Mouse (Mus musculus): ENCODE data around the gene Hist1h1c. TPM values are rescaled to one million over a fixed set of nuclear protein-coding genes. Genes with fewer than 3 reads are reported as not detected.

Gene Hist1h1c
- polyA plus RNA-seq (2015; fragmentation: Nextera tagmentation; extraction: Ambion mirVana): 36.4 TPM in 2 replicates

DNA sequence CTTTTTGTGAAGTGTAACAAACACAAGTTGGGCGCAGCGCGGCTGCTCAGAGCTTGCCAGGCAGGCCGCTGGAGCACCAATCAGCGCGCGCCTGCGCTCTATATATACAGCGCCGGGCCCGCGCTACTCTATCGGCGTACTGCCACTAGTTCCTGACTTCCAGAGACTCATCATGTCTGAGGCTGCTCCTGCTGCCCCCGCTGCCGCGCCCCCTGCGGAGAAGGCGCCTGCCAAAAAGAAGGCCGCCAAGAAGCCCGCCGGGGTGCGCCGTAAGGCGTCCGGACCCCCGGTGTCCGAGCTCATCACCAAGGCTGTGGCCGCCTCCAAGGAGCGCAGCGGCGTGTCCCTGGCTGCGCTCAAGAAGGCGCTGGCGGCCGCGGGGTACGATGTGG is at the start of gene Hist1h1c:
TSS of gene Hist1h1c (plus strand) at position 132 of the 392 bp plus-strand sequence.
- H3K4me3 ChIP-seq (replicated peaks): peak within 1 kb of the TSS; percentile 61
- WGBS: 0% methylated on average over 38 of the region's 38 CpGs
- H3K36me3 ChIP-seq: no peaks in the 10 kb centered on the region
- no peaks in the 10 kb centered on the region for H3K27me3 ChIP-seq
- peaks cover 13% of the 10 kb centered on the region; the same call in 1 of the 2 replicates for H3K4me1 ChIP-seq
- ATAC-seq (ENCODE audit: insufficient number of reproducible peaks, low FRiP score, low TSS enrichment, low read depth): peak; percentile 94
- H3K9ac ChIP-seq: peak within 1 kb of the TSS; percentile 56
- H3K27ac ChIP-seq (replicated peaks): peak within 1 kb of the TSS; percentile 98
- H3K9me3 ChIP-seq (replicated peaks): no peaks in the 10 kb centered on the region
- peak within 1 kb of the TSS; percentile 96 for H3K4me2 ChIP-seq (replicated peaks)

DNA sequence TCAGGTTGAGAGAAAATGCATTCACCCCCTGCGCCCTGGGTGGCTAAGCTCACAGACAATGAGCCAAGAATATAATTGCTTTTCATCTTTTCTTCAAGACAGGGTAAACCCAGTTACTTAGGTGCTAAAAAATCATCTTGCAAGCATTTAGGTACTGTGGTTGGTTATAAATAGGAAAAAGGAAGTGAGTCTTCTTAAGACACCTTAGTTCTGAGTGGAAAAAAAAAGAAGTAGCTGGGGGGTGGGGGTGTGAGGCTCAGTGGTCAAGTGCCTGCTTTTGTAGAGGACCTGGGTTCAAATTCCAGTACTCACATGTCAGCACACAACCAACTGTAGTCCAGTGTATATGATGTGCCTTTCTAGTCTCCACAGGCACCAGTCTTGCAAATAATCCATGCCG is 49.7 kb upstream of the Hist1h1c start:
- no peak overlapping the region for H3K4me2 ChIP-seq (replicated peaks)

DNA sequence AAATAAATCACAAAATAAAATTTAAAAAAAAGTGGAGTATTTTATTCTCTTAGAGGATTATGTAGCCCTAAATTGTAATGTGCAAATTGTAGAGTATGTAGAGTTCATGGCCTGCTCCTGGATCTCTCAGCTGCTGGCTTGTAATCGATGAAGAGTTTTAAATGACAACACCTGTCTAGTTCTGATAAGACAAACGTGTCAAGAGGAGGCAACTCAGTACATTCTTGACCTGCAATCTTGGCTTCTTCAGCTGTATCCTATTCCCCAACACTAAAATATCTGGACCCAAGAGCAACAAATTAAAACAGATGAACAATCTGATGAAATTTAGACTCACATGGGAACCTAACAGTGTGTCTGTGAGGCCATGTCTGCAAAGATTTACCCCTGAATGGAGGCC is 49.1 kb upstream of the Hist1h1c start:
- H3K9ac ChIP-seq: no peak overlapping the region
- no peak overlapping the region for H3K4me2 ChIP-seq (replicated peaks)
- no peak overlapping the region for H3K4me3 ChIP-seq (replicated peaks)
- no peak overlapping the region for H3K27ac ChIP-seq (replicated peaks)
- H3K4me1 ChIP-seq: peaks cover 5% of the 10 kb centered on the region; the same call in 1 of the 2 replicates
- no peaks in the 10 kb centered on the region for H3K36me3 ChIP-seq
- no peaks in the 10 kb centered on the region for H3K27me3 ChIP-seq
- no peaks in the 10 kb centered on the region for H3K9me3 ChIP-seq (replicated peaks)
- no peak for ATAC-seq (ENCODE audit: insufficient number of reproducible peaks, low FRiP score, low TSS enrichment, low read depth)
- WGBS: 75% methylated on average over 2 of the region's 2 CpGs

More for the DNA sequence above, 49.7 kb upstream of the Hist1h1c start:
- 94% methylated on average over 2 of the region's 2 CpGs for WGBS
- Histone ChIP-seq H3K4me1 (peaks cover 5% of the 10 kb centered on the region; the same call in 1 of the 2 replicates), H3K4me3 (replicated peaks) (no peak overlapping the region), H3K36me3 (no peaks in the 10 kb centered on the region), H3K9ac (no peak overlapping the region), H3K27me3 (no peaks in the 10 kb centered on the region), H3K27ac (replicated peaks) (no peak overlapping the region), H3K9me3 (replicated peaks) (no peaks in the 10 kb centered on the region)
- ATAC-seq (ENCODE audit: insufficient number of reproducible peaks, low FRiP score, low TSS enrichment, low read depth): no peak

DNA sequence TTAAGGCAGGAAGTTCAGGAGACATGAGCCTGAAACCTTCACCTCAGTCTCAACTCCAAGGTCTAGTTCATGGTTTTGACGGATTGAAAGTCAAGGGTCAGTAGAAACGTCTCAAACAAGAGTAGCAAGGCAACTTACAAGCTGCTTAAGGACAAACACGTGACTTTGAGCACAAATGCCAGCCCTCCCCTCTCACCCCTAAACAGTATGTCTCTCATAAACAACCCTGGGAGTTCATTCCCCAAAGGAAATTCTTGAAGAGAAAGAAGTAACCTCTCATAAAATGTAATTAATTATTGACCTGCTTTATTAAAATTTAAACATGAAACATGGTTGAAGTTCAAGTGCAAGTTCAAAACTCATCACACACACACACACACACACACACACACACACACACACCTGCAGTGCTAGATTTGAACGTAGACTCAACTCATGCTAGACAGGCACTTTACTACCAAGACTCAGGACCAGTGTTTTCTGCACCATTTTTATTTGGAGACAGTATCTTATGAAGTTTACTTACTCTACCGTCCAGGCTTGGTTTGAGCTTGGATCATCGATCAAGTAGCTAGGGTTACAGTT is 44.7 kb upstream of the Hist1h1c start:
- no peak overlapping the region for H3K4me2 ChIP-seq (replicated peaks)
- no peaks in the 10 kb centered on the region for H3K9me3 ChIP-seq (replicated peaks)
- H3K9ac ChIP-seq: no peak overlapping the region
- ATAC-seq (ENCODE audit: insufficient number of reproducible peaks, low FRiP score, low TSS enrichment, low read depth): no peak
- H3K4me1 ChIP-seq: peaks cover 13% of the 10 kb centered on the region; the same call in 1 of the 2 replicates
- 81% methylated on average over 6 of the region's 6 CpGs for WGBS
- no peak overlapping the region for H3K4me3 ChIP-seq (replicated peaks)
- no peaks in the 10 kb centered on the region for H3K36me3 ChIP-seq
- H3K27ac ChIP-seq (replicated peaks): no peak overlapping the region
- no peaks in the 10 kb centered on the region for H3K27me3 ChIP-seq

DNA sequence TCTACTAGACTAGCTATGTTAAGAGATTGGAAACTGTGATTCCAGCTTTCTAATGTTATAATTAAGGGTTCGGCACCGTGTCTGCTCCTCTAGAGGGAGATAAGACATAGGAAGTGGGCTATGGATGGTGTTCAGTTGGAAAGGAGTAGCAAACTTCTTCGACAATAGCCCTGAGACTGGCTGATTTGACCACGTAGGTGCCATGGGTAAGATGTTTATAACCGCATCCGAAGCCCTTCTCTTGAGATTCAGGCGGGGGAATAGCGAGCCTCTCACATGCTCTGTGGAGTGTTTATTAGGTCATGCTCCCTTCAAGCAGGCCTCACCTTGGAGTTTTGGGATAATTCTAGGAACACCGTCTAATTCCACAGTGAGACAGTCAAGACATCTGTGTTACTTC is 43.7 kb upstream of the Hist1h1c start:
- Histone ChIP-seq H3K9ac (no peak overlapping the region), H3K4me2 (replicated peaks) (no peak overlapping the region), H3K36me3 (no peaks in the 10 kb centered on the region), H3K4me1 (peaks cover 14% of the 10 kb centered on the region; the same call in 1 of the 2 replicates), H3K27me3 (no peaks in the 10 kb centered on the region), H3K4me3 (replicated peaks) (no peak overlapping the region), H3K9me3 (replicated peaks) (no peaks in the 10 kb centered on the region), H3K27ac (replicated peaks) (no peak overlapping the region)
- ATAC-seq (ENCODE audit: insufficient number of reproducible peaks, low FRiP score, low TSS enrichment, low read depth): no peak
- WGBS: 93% methylated on average over 9 of the region's 9 CpGs

DNA sequence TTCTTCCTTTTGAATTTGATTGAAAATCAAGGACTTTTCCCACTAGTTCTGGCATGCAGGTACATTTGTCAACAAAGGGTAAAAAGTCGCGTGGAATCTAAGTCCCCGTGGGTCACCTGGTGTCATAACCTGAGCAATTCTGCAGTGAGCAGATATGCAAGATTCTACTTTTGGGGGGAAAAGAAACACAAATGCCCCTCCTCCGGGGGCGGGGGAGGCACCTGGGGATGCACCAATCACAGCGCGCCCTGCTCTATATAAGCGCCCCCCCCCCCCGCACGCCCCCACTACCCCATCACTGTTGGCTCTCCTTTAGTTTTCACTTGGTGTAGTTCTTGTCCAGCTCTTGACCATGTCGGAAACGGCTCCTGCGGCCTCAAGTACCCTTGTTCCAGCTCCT is 43.1 kb upstream of the Hist1h1c start, which contains the start of gene Hist1h1t:
TSS of gene Hist1h1t (plus strand) at position 301 of the 400 bp plus-strand sequence.
- Histone ChIP-seq H3K9me3 (replicated peaks) (no peaks in the 10 kb centered on the region), H3K4me2 (replicated peaks) (no peak within 1 kb of the TSS), H3K27ac (replicated peaks) (no peak within 1 kb of the TSS), H3K4me1 (peaks cover 14% of the 10 kb centered on the region; the same call in 1 of the 2 replicates), H3K36me3 (no peaks in the 10 kb centered on the region), H3K4me3 (replicated peaks) (no peak within 1 kb of the TSS), H3K27me3 (no peaks in the 10 kb centered on the region), H3K9ac (no peak within 1 kb of the TSS)
- ATAC-seq (ENCODE audit: insufficient number of reproducible peaks, low FRiP score, low TSS enrichment, low read depth): no peak
- 50% methylated on average over 13 of the region's 13 CpGs for WGBS

DNA sequence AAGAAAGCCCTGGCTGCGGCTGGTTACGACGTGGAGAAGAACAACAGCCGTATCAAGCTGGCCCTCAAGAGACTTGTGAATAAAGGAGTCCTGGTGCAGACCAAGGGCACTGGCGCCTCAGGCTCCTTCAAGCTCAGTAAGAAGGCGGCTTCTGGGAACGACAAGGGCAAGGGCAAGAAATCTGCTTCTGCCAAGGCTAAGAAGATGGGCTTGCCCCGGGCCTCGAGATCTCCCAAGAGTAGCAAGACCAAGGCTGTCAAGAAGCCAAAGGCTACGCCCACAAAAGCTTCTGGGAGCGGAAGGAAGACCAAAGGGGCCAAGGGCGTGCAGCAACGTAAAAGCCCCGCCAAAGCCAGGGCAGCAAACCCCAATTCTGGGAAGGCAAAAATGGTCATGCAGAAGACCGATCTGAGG is 42.5 kb upstream of the Hist1h1c start:
- no peak for ATAC-seq (ENCODE audit: insufficient number of reproducible peaks, low FRiP score, low TSS enrichment, low read depth)
- Histone ChIP-seq H3K9me3 (replicated peaks) (no peaks in the 10 kb centered on the region), H3K27me3 (no peaks in the 10 kb centered on the region), H3K4me1 (peaks cover 18% of the 10 kb centered on the region; the same call in 1 of the 2 replicates), H3K27ac (replicated peaks) (no peak overlapping the region), H3K4me3 (replicated peaks) (no peak overlapping the region), H3K4me2 (replicated peaks) (no peak overlapping the region), H3K36me3 (no peaks in the 10 kb centered on the region), H3K9ac (no peak overlapping the region)
- WGBS: 67% methylated on average over 15 of the region's 15 CpGs

DNA sequence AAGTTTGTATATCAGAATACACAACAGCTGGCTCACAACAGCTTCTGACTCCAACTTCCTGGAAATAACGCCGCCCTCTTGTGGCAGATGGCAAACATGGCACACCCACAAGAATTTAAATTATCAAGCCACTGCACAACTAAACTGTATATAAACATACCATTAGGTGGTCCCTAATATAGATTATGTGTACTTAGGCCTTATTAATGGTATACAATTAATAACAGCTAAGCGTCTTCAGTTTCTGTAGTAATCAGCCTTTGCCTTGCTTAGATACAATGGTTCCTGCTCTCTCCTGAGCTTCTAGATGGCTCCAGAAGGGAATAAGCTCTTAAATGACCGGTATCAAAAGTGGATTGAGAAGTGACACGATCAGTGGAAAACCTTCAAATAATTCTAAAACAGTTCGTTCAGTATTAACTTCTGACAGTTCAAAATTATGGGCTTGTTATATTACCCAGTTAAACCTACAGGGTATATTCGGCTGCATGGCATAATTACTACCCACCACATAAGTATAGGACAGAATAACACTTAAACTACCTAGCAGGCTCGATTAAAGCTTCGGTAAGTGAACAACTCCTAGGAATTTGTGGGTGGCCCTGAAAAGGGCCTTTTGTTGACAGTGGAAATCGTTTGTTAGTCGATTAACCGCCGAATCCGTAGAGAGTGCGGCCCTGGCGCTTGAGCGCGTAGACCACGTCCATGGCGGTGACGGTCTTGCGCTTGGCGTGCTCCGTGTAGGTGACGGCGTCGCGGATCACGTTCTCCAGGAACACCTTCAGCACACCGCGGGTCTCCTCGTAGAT is 40.9 kb upstream of the Hist1h1c start:
- Histone ChIP-seq H3K9ac (peak overlapping the region; percentile 52), H3K27ac (replicated peaks) (peak overlapping the region; percentile 91), H3K4me1 (peaks cover 20% of the 10 kb centered on the region; the same call in 1 of the 2 replicates), H3K27me3 (no peaks in the 10 kb centered on the region), H3K4me3 (replicated peaks) (peak overlapping the region; percentile 47), H3K9me3 (replicated peaks) (no peaks in the 10 kb centered on the region), H3K36me3 (no peaks in the 10 kb centered on the region), H3K4me2 (replicated peaks) (peak overlapping the region; percentile 66)
- under 1% methylated on average over 32 of the region's 32 CpGs for WGBS
- peak; percentile 67 for ATAC-seq (ENCODE audit: insufficient number of reproducible peaks, low FRiP score, low TSS enrichment, low read depth)

DNA sequence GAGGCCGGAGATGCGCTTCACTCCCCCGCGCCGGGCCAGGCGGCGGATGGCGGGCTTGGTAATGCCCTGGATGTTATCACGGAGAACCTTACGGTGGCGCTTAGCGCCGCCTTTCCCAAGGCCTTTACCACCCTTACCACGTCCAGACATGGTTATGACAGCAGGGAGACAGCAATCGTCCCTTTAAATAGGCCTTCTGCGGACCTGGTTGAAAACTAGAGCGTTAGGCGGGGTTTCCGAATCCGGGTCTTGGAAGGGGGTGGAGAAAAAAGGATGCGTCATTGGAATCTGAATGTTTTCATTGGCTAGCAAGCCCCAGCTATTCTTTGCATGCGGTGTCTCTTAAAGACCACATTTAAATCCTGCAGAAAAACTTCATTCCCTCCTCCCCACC is 40.3 kb upstream of the Hist1h1c start, which contains the start of gene Hist1h4c:
TSS of gene Hist1h4c (minus strand) at position 155 of the 394 bp plus-strand sequence.
- under 1% methylated on average over 22 of the region's 22 CpGs for WGBS
- Histone ChIP-seq H3K9me3 (replicated peaks) (no peaks in the 10 kb centered on the region), H3K27ac (replicated peaks) (peak within 1 kb of the TSS; percentile 91), H3K27me3 (no peaks in the 10 kb centered on the region), H3K9ac (peak within 1 kb of the TSS; percentile 52), H3K4me2 (replicated peaks) (peak within 1 kb of the TSS; percentile 66), H3K36me3 (no peaks in the 10 kb centered on the region), H3K4me3 (replicated peaks) (peak within 1 kb of the TSS; percentile 47), H3K4me1 (peaks cover 20% of the 10 kb centered on the region; the same call in 1 of the 2 replicates)
- ATAC-seq (ENCODE audit: insufficient number of reproducible peaks, low FRiP score, low TSS enrichment, low read depth): peak; percentile 95

DNA sequence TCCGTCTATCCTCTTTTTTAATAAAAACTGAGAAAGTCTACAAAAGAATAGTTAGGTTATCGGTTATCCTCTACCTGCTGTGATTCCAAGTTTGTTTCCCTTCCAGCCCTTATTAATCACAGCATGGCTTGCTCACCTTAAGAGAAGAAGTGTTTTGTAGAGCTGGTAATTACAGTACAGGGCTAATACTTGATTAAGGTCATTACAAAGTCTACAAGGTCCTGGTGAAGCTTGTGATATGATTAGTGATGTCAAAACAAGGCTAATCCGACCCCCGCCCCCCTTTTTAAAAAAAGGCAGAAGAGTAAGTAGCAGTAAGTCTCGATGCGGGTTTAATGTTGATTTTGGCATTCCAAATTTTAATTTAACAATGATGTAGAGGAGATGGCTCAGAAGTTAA is 39.6 kb upstream of the Hist1h1c start:
- ATAC-seq (ENCODE audit: insufficient number of reproducible peaks, low FRiP score, low TSS enrichment, low read depth): no peak
- no peaks in the 10 kb centered on the region for H3K27me3 ChIP-seq
- WGBS: 55% methylated on average over 6 of the region's 6 CpGs
- H3K4me3 ChIP-seq (replicated peaks): no peak overlapping the region; the same call in 1 of the 2 replicates
- peak overlapping the region; percentile 66 for H3K4me2 ChIP-seq (replicated peaks)
- peaks cover 20% of the 10 kb centered on the region; the same call in 1 of the 2 replicates for H3K4me1 ChIP-seq
- H3K27ac ChIP-seq (replicated peaks): peak overlapping the region; percentile 91
- H3K9me3 ChIP-seq (replicated peaks): no peaks in the 10 kb centered on the region
- H3K9ac ChIP-seq: 0 out of 2 replicates have a peak overlapping the region, but pooled peaks have one; percentile 9
- no peaks in the 10 kb centered on the region for H3K36me3 ChIP-seq

DNA sequence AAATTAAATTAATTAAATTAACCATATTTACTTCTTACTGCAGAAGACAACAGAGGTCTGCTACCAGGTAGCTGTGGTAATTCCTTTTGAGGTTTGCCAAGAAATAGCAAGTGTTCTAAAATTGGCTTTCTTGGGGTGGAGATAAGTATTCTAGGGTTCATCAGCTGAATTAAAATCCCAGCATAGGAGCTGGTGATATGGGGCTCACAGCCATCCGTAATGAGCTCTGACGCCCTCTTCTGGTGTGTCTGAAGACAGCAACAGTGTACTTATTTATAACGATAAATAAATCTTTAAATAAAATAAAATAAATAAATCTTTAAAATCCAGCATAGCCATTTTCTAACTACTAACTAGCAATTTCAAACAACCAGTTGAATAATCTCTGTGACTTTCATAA is 38.8 kb upstream of the Hist1h1c start:
- H3K4me2 ChIP-seq (replicated peaks): no peak overlapping the region
- 59% methylated on average over 3 of the region's 3 CpGs for WGBS
- H3K4me1 ChIP-seq: peaks cover 20% of the 10 kb centered on the region; the same call in 1 of the 2 replicates
- no peak overlapping the region for H3K9ac ChIP-seq
- no peaks in the 10 kb centered on the region for H3K9me3 ChIP-seq (replicated peaks)
- H3K27ac ChIP-seq (replicated peaks): no peak overlapping the region
- no peak for ATAC-seq (ENCODE audit: insufficient number of reproducible peaks, low FRiP score, low TSS enrichment, low read depth)
- no peak overlapping the region for H3K4me3 ChIP-seq (replicated peaks)
- H3K36me3 ChIP-seq: no peaks in the 10 kb centered on the region
- H3K27me3 ChIP-seq: no peaks in the 10 kb centered on the region

All from embryonic facial prominence, embryonic 15.5 days (tissue).